Mouse (Mus musculus) cerebellum, postnatal 25 days (tissue): ENCODE measurements at regions not wholly inside any gene's neighbourhood (a gene's known extent, or its start where the extent isn't known, plus 50 kb on each side); places are given as distances from the start of the nearest gene placed in this dataset.

ENCODE experiments used
- DNase-seq, 2 experiments: peaks; one replicate each; pipeline ENCODE4 v3.0.0; 2021; ENCODE audit warnings: mixed read lengths in 2 of 2

DNA sequence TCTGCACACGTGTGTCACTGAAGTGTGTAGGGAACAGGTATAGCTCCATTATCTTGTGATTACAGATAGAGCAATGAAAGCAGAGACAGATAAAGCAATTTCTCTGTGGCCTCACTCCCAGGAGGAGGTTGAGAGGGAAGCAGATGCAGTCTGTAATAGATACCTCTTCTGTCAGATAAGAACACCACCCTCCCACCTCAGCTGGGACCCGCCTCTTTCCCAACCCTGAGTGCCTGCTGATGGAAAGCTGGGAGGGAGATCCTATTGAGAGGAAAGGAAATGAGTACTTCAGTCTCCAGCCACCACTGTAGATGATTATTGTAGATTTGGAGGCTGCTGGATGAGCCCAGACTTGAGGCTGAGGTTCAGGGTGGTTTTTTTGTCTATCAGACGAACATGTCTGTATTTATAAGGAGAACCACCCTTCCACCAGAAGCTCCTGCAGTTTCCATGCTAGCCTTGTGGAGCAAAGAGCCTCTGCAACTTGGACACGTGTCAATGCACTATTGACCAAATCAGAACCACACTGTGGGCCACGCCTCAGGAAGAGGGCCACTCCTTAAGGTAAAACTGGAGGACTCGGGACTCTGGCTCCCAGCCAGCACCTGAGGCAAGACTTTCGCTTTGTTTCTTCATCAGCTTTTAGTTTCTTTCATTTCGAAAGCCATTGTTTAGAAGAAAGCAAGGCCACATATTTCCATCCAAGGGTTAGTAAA is 55.3 kb upstream of the Plekha5 start:
- no peak for DNase-seq

- no peak for DNase-seq
These were observed 56.6 kb upstream of the Plekha5 start for GRCm38 (mm10) chr6:140367303-140367702.

DNA sequence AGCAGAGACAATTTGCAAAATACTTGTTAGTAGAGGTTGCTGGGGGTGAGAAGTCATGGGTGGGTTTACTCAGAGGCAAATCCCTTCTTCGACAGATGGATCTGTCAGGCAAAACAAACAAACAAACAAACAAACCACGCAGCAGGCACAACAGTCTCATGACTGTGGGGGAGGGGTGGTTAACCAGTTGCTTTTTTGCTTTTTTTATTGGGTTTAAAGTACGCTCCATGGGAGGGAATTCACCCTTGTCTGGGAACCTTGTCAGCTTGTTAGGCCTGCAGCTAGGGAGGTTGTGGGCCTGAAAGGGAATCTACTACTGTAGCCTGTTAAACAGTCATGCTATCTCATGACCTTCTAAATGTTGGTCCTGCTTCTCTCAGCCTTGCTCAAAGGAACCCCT is 57.1 kb upstream of the Plekha5 start:
- DNase-seq = no peak

- no peak for DNase-seq
These were observed 62.9 kb upstream of the Plekha5 start for GRCm38 (mm10) chr6:140360996-140361395.

GRCm38 (mm10) chr6:140357901-140358300 is 66.0 kb upstream of the Plekha5 start:
- no peak for DNase-seq

DNA sequence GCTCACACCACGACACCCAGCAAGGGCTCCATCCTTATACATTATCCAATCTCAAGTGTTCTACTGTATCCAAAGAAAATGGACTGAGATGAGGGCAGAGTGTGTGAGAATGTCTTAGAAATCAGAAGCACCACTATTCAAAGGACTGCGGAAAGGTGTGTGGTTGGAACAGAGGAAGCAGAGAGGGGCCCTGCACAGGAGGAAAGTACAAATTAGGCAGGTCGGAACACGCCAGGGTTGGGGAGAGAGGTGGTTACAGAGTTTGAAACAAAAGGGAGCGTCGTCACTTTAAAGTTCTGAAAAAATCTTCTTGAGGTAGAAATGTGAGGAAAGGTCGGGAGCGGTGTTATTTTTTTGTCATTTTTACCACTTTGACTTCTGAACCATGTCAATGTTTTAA is 66.6 kb upstream of the Plekha5 start:
- no peak for DNase-seq

DNA sequence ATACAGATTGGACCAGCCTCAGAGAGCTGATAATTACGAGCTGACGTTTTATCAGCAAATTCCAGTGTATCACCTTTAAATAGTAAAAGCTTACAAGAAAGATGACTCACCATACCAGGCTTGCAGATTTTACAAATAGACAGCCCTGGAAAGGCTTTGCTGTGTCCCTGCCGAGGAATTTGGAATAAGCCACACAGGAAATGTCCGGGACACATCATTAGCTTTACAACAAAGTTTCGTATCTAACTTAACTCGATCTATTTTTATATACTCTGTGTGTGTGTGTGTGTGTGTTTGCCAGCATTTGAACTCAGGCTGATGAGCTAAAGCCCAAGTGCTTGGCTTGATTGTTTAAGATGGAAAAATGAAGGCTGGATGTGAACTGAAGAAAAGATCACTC is 69.8 kb upstream of the Plekha5 start:
- DNase-seq = no peak

DNA sequence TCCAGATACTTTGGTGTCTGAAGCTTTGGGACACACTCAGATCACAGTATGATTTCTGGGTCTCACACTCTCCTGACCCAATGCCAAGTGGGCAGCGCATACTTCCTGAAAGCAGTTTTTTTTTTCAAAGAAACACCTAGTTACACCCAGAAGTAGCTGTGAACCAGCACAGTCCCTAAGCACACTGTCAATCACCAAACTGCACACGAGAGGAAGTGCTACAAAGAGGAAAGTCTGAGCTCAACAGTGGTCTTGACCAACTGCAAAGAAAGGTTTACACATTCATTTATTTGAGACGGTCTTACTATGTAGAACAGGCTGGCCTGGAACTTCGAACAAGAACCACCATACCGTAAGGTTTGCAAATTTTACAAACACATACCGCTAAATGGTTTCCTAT is 70.2 kb upstream of the Plekha5 start:
- DNase-seq = no peak

- no peak for DNase-seq
These were observed 72.3 kb upstream of the Plekha5 start for GRCm38 (mm10) chr6:140351365-140352095.

DNA sequence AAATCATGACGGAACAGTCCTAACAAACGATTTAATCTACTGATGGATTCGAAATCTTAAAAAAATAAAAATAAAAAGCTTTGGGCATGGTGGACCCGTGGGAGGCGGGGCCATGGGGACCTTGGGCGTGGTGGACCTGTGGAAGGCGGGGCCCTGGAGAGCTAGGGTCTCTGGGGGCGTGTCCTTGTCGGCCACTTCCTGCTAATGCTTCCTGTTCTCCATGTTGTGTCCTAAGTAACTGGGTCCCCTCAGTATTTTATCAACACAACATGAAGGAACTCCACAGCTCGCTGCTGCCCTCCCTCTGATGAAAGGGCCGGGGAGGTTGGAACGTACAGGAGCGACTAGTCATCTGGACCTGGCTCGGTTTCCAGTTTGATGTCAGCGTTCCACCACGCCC is 75.3 kb upstream of the Plekha5 start:
- DNase-seq = no peak

GRCm38 (mm10) chr6:140346929-140347328 is 76.9 kb upstream of the Plekha5 start:
- DNase-seq = no peak

DNA sequence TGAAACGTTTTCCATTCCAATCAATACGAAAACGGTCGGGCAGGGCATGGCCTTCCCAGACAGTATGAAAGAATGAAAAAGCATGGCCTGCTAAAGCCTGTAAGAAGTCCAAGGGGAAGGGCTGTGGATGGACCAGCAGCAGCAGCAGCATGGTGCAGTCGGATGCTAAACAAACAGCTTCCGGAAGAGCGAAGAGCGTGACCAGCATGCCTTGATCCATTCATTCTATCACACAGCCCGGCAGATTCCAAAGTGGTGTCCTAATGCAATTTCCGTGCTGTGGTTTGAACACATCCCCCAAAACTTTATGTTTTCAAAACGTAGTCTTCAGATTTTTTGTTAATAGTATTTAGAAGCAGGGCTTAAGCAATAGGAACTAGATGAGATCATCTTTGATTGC is 80.2 kb upstream of the Plekha5 start:
- no peak for DNase-seq

GRCm38 (mm10) chr6:140342881-140343280 is 81.0 kb upstream of the Plekha5 start:
- DNase-seq = no peak

GRCm38 (mm10) chr6:140339731-140340130 is 84.1 kb upstream of the Plekha5 start:
- no peak for DNase-seq

- peak in 1 of 2 experiments; percentile 13 for DNase-seq
These were observed 85.7 kb upstream of the Plekha5 start for GRCm38 (mm10) chr6:140337897-140338749.

- DNase-seq = no peak
These were observed 86.8 kb upstream of the Plekha5 start for GRCm38 (mm10) chr6:140337083-140337491.

- no peak for DNase-seq
These were observed 87.4 kb upstream of the Plekha5 start for GRCm38 (mm10) chr6:140336414-140336941.

- peak; percentile 38 to 57 for DNase-seq
These were observed 90.5 kb upstream of the Plekha5 start for GRCm38 (mm10) chr6:140333397-140333796.

GRCm38 (mm10) chr6:140308641-140309040 is 115.2 kb upstream of the Plekha5 start:
- DNase-seq = no peak

DNA sequence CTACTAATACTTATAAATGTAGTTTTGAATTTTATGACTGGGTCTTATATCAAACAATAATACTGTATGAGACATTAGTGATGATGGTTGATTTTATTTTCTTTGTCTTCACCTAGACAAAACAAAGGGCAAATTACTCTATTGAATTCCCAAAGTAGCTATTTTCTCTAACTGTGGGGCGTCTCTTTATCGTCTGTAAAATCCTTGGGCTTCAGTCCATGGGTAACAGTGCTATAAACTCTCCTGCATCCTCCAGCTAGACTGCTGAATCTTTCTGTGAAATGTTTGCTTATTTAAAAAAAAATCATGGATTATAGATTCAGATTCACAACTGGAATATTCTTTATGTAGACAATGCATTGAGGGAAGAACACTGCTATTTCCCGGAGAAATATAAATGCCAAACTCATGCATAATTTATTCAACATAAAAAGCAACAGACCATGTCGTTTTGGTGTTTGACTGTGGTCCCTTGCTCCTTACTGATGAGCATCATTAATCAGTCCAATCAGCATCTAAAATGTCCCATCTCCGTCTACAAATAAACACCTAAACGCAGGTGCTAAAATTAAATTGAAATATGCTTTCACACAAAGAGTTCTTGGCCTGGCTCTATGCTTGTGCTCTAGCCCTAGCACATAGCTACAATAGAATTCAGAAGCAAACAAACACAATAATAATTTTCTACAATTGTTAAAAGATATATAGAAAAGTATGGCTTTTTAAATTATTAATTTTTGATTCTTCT is 116.9 kb upstream of the Plekha5 start:
- DNase-seq = no peak

GRCm38 (mm10) chr6:140304105-140304504 is 119.7 kb upstream of the Plekha5 start:
- no peak for DNase-seq

DNA sequence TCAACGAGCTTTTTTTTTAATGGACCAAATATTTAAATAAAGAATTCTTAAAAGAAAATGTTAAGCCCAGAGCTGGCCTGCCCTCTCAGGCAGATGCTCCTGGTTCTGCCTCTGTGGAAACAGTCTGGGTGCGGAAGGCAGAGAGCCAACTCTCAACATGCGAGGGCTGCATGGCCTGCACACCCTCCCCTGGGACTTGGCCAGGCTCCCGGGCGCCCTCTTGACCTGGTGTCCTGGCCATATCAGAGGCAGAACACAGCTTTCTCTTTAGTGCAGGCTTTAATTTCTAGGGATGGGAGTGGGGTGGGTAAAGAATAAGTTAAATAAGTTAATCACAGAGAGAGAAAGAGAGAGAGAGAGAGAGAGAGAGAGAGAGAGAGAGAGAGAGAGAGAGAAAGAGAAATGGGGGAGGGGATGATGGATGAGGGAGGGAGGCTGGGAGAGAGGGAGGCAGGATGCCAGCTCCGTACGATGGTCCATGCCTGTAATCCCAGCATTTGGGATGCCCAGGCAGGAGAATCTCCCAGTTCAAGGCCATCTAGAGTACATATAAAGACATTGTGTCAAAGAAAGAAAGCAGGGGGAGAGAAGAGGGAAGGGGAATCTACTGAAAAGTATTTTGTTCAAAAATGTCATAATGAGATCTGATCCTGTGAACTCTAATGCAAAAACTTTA is 123.2 kb upstream of the Plekha5 start:
- DNase-seq = peak in 1 of 2 experiments; percentile 51
